Mouse (Mus musculus): ENCODE data around the gene Gm20538. TPM values are rescaled to one million over a fixed set of nuclear protein-coding genes. Genes with fewer than 3 reads are reported as not detected.

Gene Gm20538
- polyA plus RNA-seq, 1 experiment from 2014 or later: not detected

GRCm38 (mm10) chr19:44562652-44563206 is 10.1 kb upstream of the Gm20538 start, which contains the start of gene Hif1an:
Gene Hif1an (plus strand): TSS chr19:44562850.
- under 1% methylated on average over 33 of the region's 33 CpGs for WGBS
- peak within 1 kb of the TSS; percentile 62 for H3K27ac ChIP-seq
- peak within 1 kb of the TSS; percentile 59 for H3K9ac ChIP-seq
- H3K4me3 ChIP-seq (replicated peaks): peak within 1 kb of the TSS; percentile 80
- H3K4me2 ChIP-seq: peak within 1 kb of the TSS; percentile 77
- no peaks in the 10 kb centered on the region for H3K9me3 ChIP-seq
- peaks cover 17% of the 10 kb centered on the region for H3K4me1 ChIP-seq
- H3K27me3 ChIP-seq: peaks cover 17% of the 10 kb centered on the region
- ATAC-seq (ENCODE audit: low FRiP score): peak; percentile 99
- H3K36me3 ChIP-seq (replicated peaks): peaks cover 26% of the 10 kb centered on the region

GRCm38 (mm10) chr19:44554861-44555590 is 2.4 kb upstream of the Gm20538 start, which contains the start of gene Ndufb8:
Gene Ndufb8 (minus strand): TSS chr19:44555440.
- Histone ChIP-seq H3K9me3 (no peaks in the 10 kb centered on the region), H3K9ac (peak within 1 kb of the TSS; percentile 86), H3K4me2 (peak within 1 kb of the TSS; percentile 87), H3K27ac (0 out of 2 replicates have a peak within 1 kb of the TSS, but pooled peaks have one; percentile 19), H3K36me3 (replicated peaks) (peaks cover 30% of the 10 kb centered on the region), H3K27me3 (peaks cover 18% of the 10 kb centered on the region), H3K4me1 (peaks cover 15% of the 10 kb centered on the region), H3K4me3 (replicated peaks) (peak within 1 kb of the TSS; percentile 89)
- ATAC-seq (ENCODE audit: low FRiP score): peak; percentile 93
- under 1% methylated on average over 50 of the region's 50 CpGs for WGBS

- Histone ChIP-seq H3K4me2 (peak overlapping the region; percentile 87), H3K9me3 (no peaks in the 10 kb centered on the region), H3K27ac (no peak overlapping the region), H3K4me3 (replicated peaks) (peak overlapping the region; percentile 89), H3K9ac (peak overlapping the region; percentile 86), H3K4me1 (peaks cover 15% of the 10 kb centered on the region), H3K36me3 (replicated peaks) (peaks cover 36% of the 10 kb centered on the region), H3K27me3 (peaks cover 15% of the 10 kb centered on the region)
- ATAC-seq (ENCODE audit: low FRiP score): no peak
- WGBS: 5% methylated on average over 8 of the region's 8 CpGs
These were observed 1.8 kb upstream of the Gm20538 start for GRCm38 (mm10) chr19:44554490-44554860.

GRCm38 (mm10) chr19:44553286-44553685 is 655 bp upstream of the Gm20538 start:
- no peak for ATAC-seq (ENCODE audit: low FRiP score)
- no peak overlapping the region for H3K4me2 ChIP-seq

GRCm38 (mm10) chr19:44545321-44546041 is 7.2 kb downstream of the Gm20538 start, which contains the start of gene Sec31b:
Gene Sec31b (minus strand): TSS chr19:44545864.
- Histone ChIP-seq H3K4me2 (peak within 1 kb of the TSS; percentile 65), H3K27ac (no peak within 1 kb of the TSS), H3K9me3 (peaks cover 10% of the 10 kb centered on the region), H3K4me3 (replicated peaks) (peak within 1 kb of the TSS; percentile 42), H3K36me3 (replicated peaks) (peaks cover 25% of the 10 kb centered on the region), H3K27me3 (peaks cover 46% of the 10 kb centered on the region), H3K4me1 (peaks cover 7% of the 10 kb centered on the region), H3K9ac (peak within 1 kb of the TSS; percentile 44)
- ATAC-seq (ENCODE audit: low FRiP score): peak; percentile 23; the same call in 1 of the 2 replicates
- WGBS: under 1% methylated on average over 46 of the region's 47 CpGs

More at GRCm38 (mm10) chr19:44553286-44553685, 655 bp upstream of the Gm20538 start:
- no peak overlapping the region for H3K9ac ChIP-seq
- no peaks in the 10 kb centered on the region for H3K9me3 ChIP-seq
- WGBS: 92% methylated on average over 4 of the region's 4 CpGs
- no peak overlapping the region for H3K27ac ChIP-seq
- peaks cover 15% of the 10 kb centered on the region for H3K4me1 ChIP-seq
- peaks cover 8% of the 10 kb centered on the region for H3K27me3 ChIP-seq
- H3K4me3 ChIP-seq (replicated peaks): no peak overlapping the region
- peaks cover 47% of the 10 kb centered on the region for H3K36me3 ChIP-seq (replicated peaks)

DNA sequence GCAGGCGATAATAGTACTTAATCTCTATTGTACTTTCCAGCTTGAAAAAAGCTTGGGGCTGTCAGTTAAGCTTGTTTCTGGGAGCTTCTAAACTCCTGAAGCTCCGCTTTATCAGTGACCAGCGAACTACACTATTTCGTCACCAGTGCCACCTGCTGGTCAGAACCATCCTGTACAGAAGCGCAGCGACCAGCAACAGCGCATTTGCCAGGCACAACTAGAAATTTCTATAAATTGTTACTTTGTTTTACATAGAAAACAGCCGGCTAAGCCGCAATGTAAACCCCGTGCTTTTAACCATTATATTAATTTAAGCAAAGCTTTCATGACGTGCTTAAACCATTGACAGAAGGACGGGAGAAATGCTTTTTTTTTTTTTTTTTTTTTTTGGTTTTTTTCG is 7.9 kb downstream of the Gm20538 start:
- no peak for ATAC-seq (ENCODE audit: low FRiP score)
- no peak overlapping the region for H3K4me2 ChIP-seq
- no peak overlapping the region; the same call in 1 of the 2 replicates for H3K4me3 ChIP-seq (replicated peaks)
- H3K4me1 ChIP-seq: peaks cover 7% of the 10 kb centered on the region
- peaks cover 18% of the 10 kb centered on the region for H3K36me3 ChIP-seq (replicated peaks)
- H3K9me3 ChIP-seq: peaks cover 15% of the 10 kb centered on the region
- H3K27ac ChIP-seq: no peak overlapping the region
- 3% methylated on average over 13 of the region's 13 CpGs for WGBS
- H3K27me3 ChIP-seq: peaks cover 46% of the 10 kb centered on the region
- H3K9ac ChIP-seq: no peak overlapping the region

DNA sequence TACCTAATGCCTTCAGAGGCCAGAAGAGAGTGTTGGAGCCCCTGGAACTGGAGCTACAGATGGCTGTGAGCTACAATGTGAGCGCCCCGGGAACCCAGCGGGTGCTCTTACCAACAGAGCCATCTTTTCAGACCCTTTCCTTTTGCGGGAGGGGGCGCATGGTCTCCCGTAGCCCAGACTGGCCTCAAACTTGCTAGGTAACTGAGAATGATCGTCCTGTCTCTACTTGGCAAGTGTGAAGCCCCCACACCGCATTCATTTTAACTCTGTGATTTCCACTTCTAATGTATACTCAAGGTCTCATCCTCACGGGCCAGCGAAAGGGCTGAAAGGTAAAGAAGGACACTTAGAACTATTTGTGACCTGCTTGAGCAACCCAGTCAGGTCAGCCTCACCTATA is 8.3 kb downstream of the Gm20538 start:
- ATAC-seq (ENCODE audit: low FRiP score): no peak
- Histone ChIP-seq H3K9me3 (peaks cover 15% of the 10 kb centered on the region), H3K9ac (no peak overlapping the region), H3K36me3 (replicated peaks) (peaks cover 14% of the 10 kb centered on the region), H3K27ac (no peak overlapping the region), H3K4me1 (peaks cover 7% of the 10 kb centered on the region), H3K4me2 (no peak overlapping the region), H3K4me3 (replicated peaks) (no peak overlapping the region), H3K27me3 (peaks cover 46% of the 10 kb centered on the region)
- WGBS: 51% methylated on average over 10 of the region's 10 CpGs

- ATAC-seq (ENCODE audit: low FRiP score): no peak
- 92% methylated on average over 8 of the region's 8 CpGs for WGBS
These were observed 9.9 kb downstream of the Gm20538 start for GRCm38 (mm10) chr19:44542694-44543178.

GRCm38 (mm10) chr19:44537416-44537815 is 15.2 kb downstream of the Gm20538 start:
- Histone ChIP-seq H3K4me2 (no peak overlapping the region), H3K27me3 (peaks cover 40% of the 10 kb centered on the region), H3K4me3 (replicated peaks) (no peak overlapping the region), H3K9me3 (peaks cover 15% of the 10 kb centered on the region), H3K4me1 (no peaks in the 10 kb centered on the region), H3K9ac (no peak overlapping the region), H3K36me3 (replicated peaks) (no peaks in the 10 kb centered on the region), H3K27ac (no peak overlapping the region)
- ATAC-seq (ENCODE audit: low FRiP score): no peak
- 87% methylated on average over 8 of the region's 8 CpGs for WGBS

More at GRCm38 (mm10) chr19:44542694-44543178, 9.9 kb downstream of the Gm20538 start:
- peaks cover 7% of the 10 kb centered on the region for H3K4me1 ChIP-seq
- H3K27me3 ChIP-seq: peaks cover 50% of the 10 kb centered on the region
- H3K4me2 ChIP-seq: no peak overlapping the region
- no peak overlapping the region for H3K27ac ChIP-seq
- peaks cover 15% of the 10 kb centered on the region for H3K9me3 ChIP-seq
- no peak overlapping the region for H3K4me3 ChIP-seq (replicated peaks)
- no peak overlapping the region for H3K9ac ChIP-seq
- no peaks in the 10 kb centered on the region; the same call in 1 of the 2 replicates for H3K36me3 ChIP-seq (replicated peaks)

GRCm38 (mm10) chr19:44535376-44535775 is 17.3 kb downstream of the Gm20538 start:
- H3K4me2 ChIP-seq: no peak overlapping the region
- peaks cover 59% of the 10 kb centered on the region for H3K27me3 ChIP-seq
- no peak for ATAC-seq (ENCODE audit: low FRiP score)
- H3K9me3 ChIP-seq: peaks cover 5% of the 10 kb centered on the region; the same call in 1 of the 2 replicates
- H3K4me3 ChIP-seq (replicated peaks): no peak overlapping the region
- WGBS: 23% methylated on average over 3 of the region's 3 CpGs
- no peaks in the 10 kb centered on the region for H3K4me1 ChIP-seq
- no peak overlapping the region for H3K9ac ChIP-seq
- H3K27ac ChIP-seq: no peak overlapping the region
- H3K36me3 ChIP-seq (replicated peaks): no peaks in the 10 kb centered on the region

GRCm38 (mm10) chr19:44530018-44530417 is 22.6 kb downstream of the Gm20538 start:
- Histone ChIP-seq H3K4me2 (no peak overlapping the region), H3K9me3 (no peaks in the 10 kb centered on the region), H3K27me3 (peaks cover 86% of the 10 kb centered on the region), H3K9ac (no peak overlapping the region), H3K36me3 (replicated peaks) (no peaks in the 10 kb centered on the region), H3K4me1 (no peaks in the 10 kb centered on the region), H3K4me3 (replicated peaks) (no peak overlapping the region), H3K27ac (no peak overlapping the region)
- no peak for ATAC-seq (ENCODE audit: low FRiP score)
- 84% methylated on average over 6 of the region's 6 CpGs for whole genome bisulfite sequencing

Data from forebrain, embryonic 12.5 days (tissue).